Mouse (Mus musculus): ENCODE data around the gene Cdk11b. TPM values are rescaled to one million over a fixed set of nuclear protein-coding genes. Genes with fewer than 3 reads are reported as not detected.
A peak's percentile ranks its signal among the peaks of the same experiment; 100 is the strongest.

Gene Cdk11b
- polyA plus RNA-seq, 1 experiment, result 102 TPM

GRCm38 (mm10) chr4:155591012-155591719, 33.5 kb upstream of the Cdk11b start:
- peaks cover 6% of the 10 kb centered on the region for H3K4me1 ChIP-seq (ENCODE audit: control insufficient read depth, insufficient read depth, low read length)
- H3K27ac ChIP-seq (ENCODE audit: insufficient read depth, low read depth, low read length), result no peak overlapping the region
- no peak overlapping the region for H3K4me3 ChIP-seq (ENCODE audit: insufficient read depth, low read length)
- TF ChIP-seq POLR2A (IDR thresholded peaks at IDR 0.05; ENCODE audit: borderline replicate concordance, low read depth, low read length), result no peak
- no peak for TF ChIP-seq CTCF (IDR thresholded peaks at IDR 0.05; ENCODE audit: low read depth, low read length)

DNA sequence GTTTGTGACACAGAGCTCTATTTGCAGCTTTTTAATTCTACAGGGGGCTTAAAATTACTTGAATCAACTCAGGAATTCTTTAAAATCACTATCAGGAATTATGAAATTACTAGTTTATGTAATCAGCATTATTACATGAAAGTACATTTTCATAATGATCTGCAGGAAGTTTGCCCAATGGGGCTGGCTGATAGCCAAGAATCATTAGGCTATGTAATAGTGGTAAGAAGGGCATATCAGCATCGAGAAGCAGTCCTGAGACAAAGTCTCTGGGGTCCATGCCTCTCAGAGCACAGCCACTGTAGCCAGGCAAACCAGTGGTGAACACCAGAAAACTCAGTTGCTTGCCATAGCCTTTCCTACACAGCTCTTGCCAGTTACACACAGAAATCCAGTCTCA, 30.9 kb upstream of the Cdk11b start:
- Histone ChIP-seq H3K27ac (ENCODE audit: insufficient read depth, low read depth, low read length) (no peak overlapping the region), H3K4me3 (ENCODE audit: insufficient read depth, low read length) (no peak overlapping the region), H3K4me1 (ENCODE audit: control insufficient read depth, insufficient read depth, low read length) (peaks cover 7% of the 10 kb centered on the region)
- TF ChIP-seq CTCF (IDR thresholded peaks at IDR 0.05; ENCODE audit: low read depth, low read length) (no peak), POLR2A (IDR thresholded peaks at IDR 0.05; ENCODE audit: borderline replicate concordance, low read depth, low read length) (no peak)

DNA sequence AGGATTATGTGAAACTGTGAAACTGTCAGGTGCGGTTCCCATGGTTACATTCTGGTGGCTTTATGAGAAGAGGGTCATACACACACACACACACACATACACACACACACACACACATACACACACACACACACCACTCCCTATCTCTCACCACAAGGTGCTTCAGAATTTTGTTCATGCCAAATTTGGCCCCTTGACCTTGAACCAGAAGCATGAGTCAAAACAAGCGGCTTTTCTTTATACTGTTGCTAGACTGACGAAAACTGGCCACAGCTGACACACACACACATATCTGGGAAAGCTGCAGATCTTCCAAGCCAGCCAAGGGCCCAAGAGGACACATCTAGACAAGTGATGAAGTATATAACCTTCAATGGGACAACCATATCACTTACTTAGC, 28.9 kb upstream of the Cdk11b start:
- peaks cover 15% of the 10 kb centered on the region for H3K4me1 ChIP-seq (ENCODE audit: control insufficient read depth, insufficient read depth, low read length)
- H3K27ac ChIP-seq (ENCODE audit: insufficient read depth, low read depth, low read length), result no peak overlapping the region
- TF ChIP-seq CTCF (IDR thresholded peaks at IDR 0.05; ENCODE audit: low read depth, low read length) (no peak), POLR2A (IDR thresholded peaks at IDR 0.05; ENCODE audit: borderline replicate concordance, low read depth, low read length) (no peak)
- no peak overlapping the region for H3K4me3 ChIP-seq (ENCODE audit: insufficient read depth, low read length)

- no peak for TF ChIP-seq POLR2A (IDR thresholded peaks at IDR 0.05; ENCODE audit: borderline replicate concordance, low read depth, low read length)
- no peak for TF ChIP-seq CTCF (IDR thresholded peaks at IDR 0.05; ENCODE audit: low read depth, low read length)
- Histone ChIP-seq H3K27ac (ENCODE audit: insufficient read depth, low read depth, low read length) (no peak overlapping the region), H3K4me3 (ENCODE audit: insufficient read depth, low read length) (no peak overlapping the region), H3K4me1 (ENCODE audit: control insufficient read depth, insufficient read depth, low read length) (peaks cover 15% of the 10 kb centered on the region)
Observed at GRCm38 (mm10) chr4:155596606-155597005, 28.0 kb upstream of the Cdk11b start.

DNA sequence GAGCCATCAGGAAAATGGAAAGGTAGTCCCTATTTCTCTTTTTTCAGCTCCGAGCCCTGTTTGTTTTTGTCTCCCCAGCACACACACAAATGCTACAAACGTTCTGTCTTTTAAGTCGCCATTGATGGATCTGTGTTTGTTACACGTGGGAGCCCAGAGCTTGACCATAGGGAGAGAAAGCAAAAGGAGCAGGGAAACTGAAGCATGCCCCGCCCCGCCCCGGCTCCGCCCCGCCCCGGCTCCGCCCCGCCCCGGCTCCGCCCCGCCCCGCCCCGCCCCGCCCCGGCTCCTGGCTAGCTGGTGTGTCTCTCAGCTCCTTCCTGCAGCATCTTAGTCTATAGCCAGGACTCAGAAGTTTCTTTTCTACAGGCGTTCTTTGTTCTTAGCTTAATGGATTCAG, 26.1 kb upstream of the Cdk11b start:
- TF ChIP-seq POLR2A (IDR thresholded peaks at IDR 0.05; ENCODE audit: borderline replicate concordance, low read depth, low read length) (no peak), CTCF (IDR thresholded peaks at IDR 0.05; ENCODE audit: low read depth, low read length) (no peak)
- Histone ChIP-seq H3K27ac (ENCODE audit: insufficient read depth, low read depth, low read length) (no peak overlapping the region), H3K4me1 (ENCODE audit: control insufficient read depth, insufficient read depth, low read length) (peaks cover 12% of the 10 kb centered on the region), H3K4me3 (ENCODE audit: insufficient read depth, low read length) (no peak overlapping the region)

DNA sequence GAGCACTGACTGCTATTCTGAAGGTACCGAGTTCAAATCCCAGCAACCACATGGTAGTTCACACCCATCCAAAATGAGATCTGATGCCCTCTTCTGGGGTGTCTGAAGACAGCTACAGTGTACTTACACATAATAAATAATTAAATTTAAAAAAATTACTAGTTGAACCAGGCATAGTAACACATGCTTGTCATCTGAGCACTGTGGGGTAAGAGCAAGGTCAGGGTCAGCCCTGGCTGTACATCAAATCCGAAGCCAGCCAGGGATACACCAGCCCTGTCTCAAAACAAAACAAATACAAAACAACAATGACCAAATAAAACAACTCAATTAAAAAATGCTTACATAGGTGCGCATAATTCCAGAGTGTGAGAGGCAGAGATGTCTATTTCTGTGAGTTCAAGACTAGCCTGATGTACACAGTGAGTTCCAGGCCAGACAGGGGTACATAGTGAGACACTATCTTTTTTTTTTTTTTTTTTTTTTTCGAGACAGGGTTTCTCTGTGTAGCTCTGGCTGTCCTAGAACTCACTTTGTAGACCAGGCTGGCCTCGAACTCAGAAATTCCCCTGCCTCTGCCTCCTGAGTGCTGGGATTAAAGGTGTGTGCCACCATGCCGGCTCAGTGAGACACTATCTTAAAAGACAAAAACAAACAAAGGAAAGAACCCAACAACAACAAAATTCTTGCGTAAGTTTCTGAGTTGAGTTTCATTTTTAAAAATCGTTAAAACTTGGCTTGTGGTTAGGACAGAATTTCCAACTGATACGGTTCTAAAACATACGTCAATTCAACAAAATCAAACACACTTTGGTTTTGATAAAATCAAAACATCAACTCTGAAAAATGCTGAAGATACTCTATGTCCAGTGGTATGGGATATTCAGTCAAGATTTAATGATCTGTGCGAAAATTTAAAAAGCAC, 24.5 kb upstream of the Cdk11b start:
- peak overlapping the region; percentile 90 for H3K27ac ChIP-seq (ENCODE audit: insufficient read depth, low read depth, low read length)
- peaks cover 9% of the 10 kb centered on the region for H3K4me1 ChIP-seq (ENCODE audit: control insufficient read depth, insufficient read depth, low read length)
- H3K4me3 ChIP-seq (ENCODE audit: insufficient read depth, low read length), result peak overlapping the region; percentile 75
- TF ChIP-seq CTCF (IDR thresholded peaks at IDR 0.05; ENCODE audit: low read depth, low read length) (no peak), POLR2A (IDR thresholded peaks at IDR 0.05; ENCODE audit: borderline replicate concordance, low read depth, low read length) (no peak)

DNA sequence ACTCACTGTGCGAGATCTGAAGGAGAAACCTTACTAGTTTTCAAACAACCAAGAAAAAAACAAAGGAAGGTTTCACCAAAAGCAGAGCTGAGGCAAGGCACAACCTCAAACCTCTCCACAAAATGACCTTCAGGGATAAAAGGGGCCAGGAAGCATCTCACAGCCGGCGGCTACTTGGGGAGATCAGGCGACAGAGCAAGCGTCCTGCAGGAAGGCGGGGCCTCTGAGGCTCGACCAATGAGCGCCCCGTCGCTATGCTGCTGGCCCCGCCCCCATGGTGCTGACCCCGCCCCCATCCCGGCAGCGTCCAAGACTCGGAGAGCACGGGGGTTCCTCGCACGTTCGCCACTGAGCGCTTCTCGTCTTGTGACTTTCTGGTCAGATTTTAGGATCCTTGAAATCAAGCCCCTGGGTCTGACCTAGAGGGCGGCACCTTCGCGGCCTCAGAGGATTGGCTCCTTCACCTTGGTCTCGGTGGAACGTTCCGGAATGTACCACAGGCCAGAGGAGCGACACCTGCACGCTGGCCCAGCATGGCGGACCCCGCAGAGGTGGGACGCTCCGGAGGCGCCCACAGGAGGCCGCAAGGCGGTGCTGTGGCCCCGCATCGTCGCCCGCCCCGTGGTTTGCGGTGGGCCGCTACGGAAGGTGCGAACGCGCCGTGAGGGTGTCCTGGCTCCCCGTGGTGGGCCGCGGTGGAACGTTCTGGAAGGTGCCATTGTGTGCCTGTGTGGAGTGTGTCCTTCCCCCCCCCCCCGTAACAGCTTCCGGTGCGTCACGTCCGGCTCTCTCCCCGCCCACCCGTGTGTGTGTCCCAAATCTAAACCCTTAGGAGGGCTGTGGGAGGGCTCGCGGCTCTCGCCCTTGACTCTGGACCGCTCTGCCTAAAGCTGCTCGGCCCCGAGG, 23.3 kb upstream of the Cdk11b start, which contains the start of gene Slc35e2:
Slc35e2 (plus strand) TSS at position 326 of the 906 bp plus-strand sequence.
- peak within 1 kb of the TSS; percentile 100 for H3K4me3 ChIP-seq (ENCODE audit: insufficient read depth, low read length)
- peak within 1 kb of the TSS; percentile 100 for H3K27ac ChIP-seq (ENCODE audit: insufficient read depth, low read depth, low read length)
- peaks cover 9% of the 10 kb centered on the region for H3K4me1 ChIP-seq (ENCODE audit: control insufficient read depth, insufficient read depth, low read length)
- TF ChIP-seq CTCF (IDR thresholded peaks at IDR 0.05; ENCODE audit: low read depth, low read length), result no peak
- TF ChIP-seq POLR2A (IDR thresholded peaks at IDR 0.05; ENCODE audit: borderline replicate concordance, low read depth, low read length), result no peak

GRCm38 (mm10) chr4:155601997-155602456, 22.6 kb upstream of the Cdk11b start:
- peaks cover 7% of the 10 kb centered on the region for H3K4me1 ChIP-seq (ENCODE audit: control insufficient read depth, insufficient read depth, low read length)
- peak overlapping the region; percentile 100 for H3K4me3 ChIP-seq (ENCODE audit: insufficient read depth, low read length)
- TF ChIP-seq POLR2A (IDR thresholded peaks at IDR 0.05; ENCODE audit: borderline replicate concordance, low read depth, low read length), result no peak
- no peak for TF ChIP-seq CTCF (IDR thresholded peaks at IDR 0.05; ENCODE audit: low read depth, low read length)
- H3K27ac ChIP-seq (ENCODE audit: insufficient read depth, low read depth, low read length), result peak overlapping the region; percentile 54

- TF ChIP-seq CTCF (IDR thresholded peaks at IDR 0.05; ENCODE audit: low read depth, low read length) (no peak), POLR2A (IDR thresholded peaks at IDR 0.05; ENCODE audit: borderline replicate concordance, low read depth, low read length) (no peak)
- H3K4me3 ChIP-seq (ENCODE audit: insufficient read depth, low read length), result peak overlapping the region; percentile 100; the same call in 1 of the 2 replicates
- H3K27ac ChIP-seq (ENCODE audit: insufficient read depth, low read depth, low read length), result no peak overlapping the region
- peaks cover 7% of the 10 kb centered on the region for H3K4me1 ChIP-seq (ENCODE audit: control insufficient read depth, insufficient read depth, low read length)
Observed at GRCm38 (mm10) chr4:155602753-155603152, 21.9 kb upstream of the Cdk11b start.

Measured in bone marrow macrophage, adult 2 months (primary cell).